Mouse (Mus musculus) bone marrow macrophage, adult 2 months (primary cell): Measurements from ENCODE around the gene Gm20388.

Source experiments
- CTCF ChIP-seq: IDR thresholded peaks from 2 replicates; pipeline ENCODE4 v1.5.1; 2012; ENCODE audit warnings: low read depth, mild to moderate bottlenecking, low read length, moderate library complexity
- POLR2A ChIP-seq: IDR thresholded peaks from 2 replicates; pipeline ENCODE4 v1.6.1; 2012; ENCODE audit warnings: mild to moderate bottlenecking, low read depth, low read length, borderline replicate concordance

GRCm38 (mm10) chr8:123891271-123891670, 3980.6 kb downstream of the Gm20388 start:
- TF ChIP-seq CTCF, result no peak
- TF ChIP-seq POLR2A, result no peak
